Mouse (Mus musculus) megakaryocyte, embryonic 14.5 days (primary cell): Measurements from ENCODE around the gene 4933430I17Rik.

Experiments used
- FLI1 ChIP-seq: IDR thresholded peaks from 2 replicates; pipeline ENCODE4 v1.6.1; 2012; ENCODE audit warnings: low read length, inconsistent platforms, mixed read lengths
- GATA1 ChIP-seq: IDR thresholded peaks from 3 replicates; pipeline ENCODE4 v1.6.1; 2012; ENCODE audit warnings: mixed read lengths, low read length, inconsistent platforms, borderline replicate concordance

- TF ChIP-seq GATA1 (no peak), FLI1 (no peak)
These were observed 23.6 kb upstream of the 4933430I17Rik start for GRCm38 (mm10) chr4:62501534-62501933.
